Mouse (Mus musculus) E14TG2a.4 (cell line): ENCODE data around the gene Afmid.

Experiments
- CTCF ChIP-seq: conservative IDR thresholded peaks from 2 replicates; pipeline ENCODE4 v1.5.1; 2014; ENCODE audit warnings: low read length
- NANOG ChIP-seq: IDR thresholded peaks from 2 replicates; pipeline ENCODE4 v1.6.1; 2014; ENCODE audit warnings: borderline replicate concordance, low read length, mixed read lengths
- POU5F1 ChIP-seq: IDR thresholded peaks from 2 replicates; pipeline ENCODE4 v1.6.1; 2014; ENCODE audit warnings: low read length, borderline replicate concordance

DNA sequence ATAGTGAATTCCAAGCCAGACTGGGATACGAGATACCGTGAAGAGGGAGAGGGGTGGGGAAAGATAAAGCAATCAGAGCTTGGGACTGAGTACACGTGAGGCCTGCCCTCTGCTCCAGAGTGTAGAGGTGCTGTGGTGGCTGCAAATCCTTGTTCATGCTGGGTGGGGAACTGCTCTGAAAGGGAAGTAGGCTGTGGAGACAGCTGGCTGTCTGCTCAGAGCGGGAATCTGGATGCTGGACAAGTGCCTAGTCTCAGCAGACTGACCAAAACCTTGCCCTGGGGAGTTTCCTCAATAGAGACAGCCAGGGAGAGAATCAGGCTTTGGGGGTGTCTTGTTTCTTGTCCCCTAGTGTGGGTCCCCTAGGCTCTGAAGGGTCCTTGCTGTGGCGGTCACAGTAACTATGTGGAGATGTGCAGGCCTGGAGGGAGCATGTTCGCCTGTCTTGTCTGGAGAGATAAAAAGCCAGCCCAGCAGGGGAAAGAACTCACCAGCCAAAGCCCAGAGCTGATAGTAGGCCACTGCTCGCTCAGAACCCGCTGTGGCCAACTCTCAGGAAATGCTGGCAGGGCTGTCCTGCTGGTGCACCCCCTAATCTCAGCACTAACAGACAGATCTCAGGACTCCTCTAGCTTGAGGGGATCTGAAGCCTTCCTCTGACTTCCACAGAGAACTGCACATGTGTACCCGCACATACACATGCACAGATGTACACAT is 3.3 kb downstream of the Afmid start:
- TF ChIP-seq CTCF (no peak), POU5F1 (no peak), NANOG (no peak)
